In the genomic region with DNA sequence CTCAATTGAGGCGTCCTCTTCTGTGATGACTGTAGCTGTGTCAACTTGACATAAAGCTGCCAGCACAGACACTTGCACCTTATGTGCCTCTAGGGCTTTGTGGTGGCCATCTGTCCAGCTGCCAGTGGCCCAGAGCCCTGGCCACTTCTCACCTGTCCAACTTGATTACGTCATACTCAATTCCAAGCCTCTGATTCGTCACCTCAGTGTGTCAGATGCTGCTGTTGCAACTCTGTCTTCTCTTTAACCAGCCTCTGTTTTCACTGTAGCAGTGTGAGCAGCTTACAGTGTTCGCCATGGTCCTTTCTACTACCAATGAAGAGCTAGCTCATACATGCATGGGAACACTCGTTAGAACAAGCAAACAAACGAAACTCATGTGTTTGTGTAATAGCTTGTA, we compare ENCODE assay signal across 26 mouse cellular contexts. TPM values are rescaled to one million over a fixed set of nuclear protein-coding genes. Genes with fewer than 3 reads are reported as not detected.
A peak's percentile ranks its signal among the peaks of the same experiment; 100 is the strongest.
DNase-seq lines count a peak whose midpoint lies in the region; ATAC-seq and TF ChIP-seq lines count a peak whose summit lies in the region.
"Had no signal": no experiment of that assay in that cellular context is flagged by ENCODE, and none has a peak within 500 bp of the region (broad histone marks: within the 10 kb centered on the region; RNA-seq: fewer than 3 reads in every experiment).

No protein-coding gene starts in this region.

- no peak overlapping the region for H3K4me2 ChIP-seq in intestine, embryonic 14.5 days (ENCODE audit: low read length)
- no peak overlapping the region for H3K4me2 ChIP-seq in intestine, embryonic 15.5 days (replicated peaks)
- no peak overlapping the region for H3K4me2 ChIP-seq in myocyte (ENCODE audit: low read depth)
- H3K4me2 ChIP-seq: forebrain, embryonic 12.5 days; heart, embryonic 12.5 days; hindbrain, embryonic 14.5 days; midbrain, embryonic 13.5 days had no signal

- 83% methylated on average over 6 of the region's 6 CpGs for WGBS in intestine, embryonic 14.5 days
- 77% methylated on average over 6 of the region's 6 CpGs for WGBS in intestine, embryonic 15.5 days
- 85% methylated on average over 6 of the region's 6 CpGs for WGBS in limb, embryonic 10.5 days

- peaks cover 8% of the 10 kb centered on the region; the same call in 1 of the 2 replicates for H3K36me3 ChIP-seq in intestine, embryonic 14.5 days (ENCODE audit: control insufficient read depth, insufficient read depth, low read length)
- no peaks in the 10 kb centered on the region for H3K36me3 ChIP-seq in intestine, embryonic 15.5 days
- peaks cover 3% of the 10 kb centered on the region for H3K36me3 ChIP-seq in myocyte (ENCODE audit: control insufficient read depth, insufficient read depth)
- H3K36me3 ChIP-seq in limb, embryonic 10.5 days: no peaks in the 10 kb centered on the region
- H3K36me3 ChIP-seq: heart, embryonic 12.5 days; midbrain, embryonic 13.5 days had no signal

- no peaks in the 10 kb centered on the region for H3K27me3 ChIP-seq in intestine, embryonic 14.5 days (replicated peaks; ENCODE audit: control insufficient read depth, insufficient read depth, low read length)
- H3K27me3 ChIP-seq in intestine, embryonic 15.5 days (replicated peaks): no peaks in the 10 kb centered on the region
- no peaks in the 10 kb centered on the region for H3K27me3 ChIP-seq in myocyte (ENCODE audit: control insufficient read depth, insufficient read depth, insufficient read length)
- H3K27me3 ChIP-seq in limb, embryonic 10.5 days (ENCODE audit: low read depth, poor library complexity, severe bottlenecking): no peaks in the 10 kb centered on the region
- H3K27me3 ChIP-seq: CH12.LX; forebrain, embryonic 12.5 days; heart, embryonic 12.5 days; midbrain, embryonic 13.5 days had no signal

- H3K27ac ChIP-seq in intestine, embryonic 14.5 days (ENCODE audit: low read depth): no peak overlapping the region
- H3K27ac ChIP-seq in intestine, embryonic 15.5 days: no peak overlapping the region
- H3K27ac ChIP-seq in limb, embryonic 10.5 days: no peak overlapping the region
- H3K27ac ChIP-seq: forebrain, embryonic 12.5 days; heart, adult 2 months; hindbrain, embryonic 14.5 days; liver, embryonic 14.5 days; midbrain, embryonic 13.5 days had no signal

- H3K9me3 ChIP-seq in intestine, embryonic 14.5 days (ENCODE audit: control insufficient read depth, low read length): no peaks in the 10 kb centered on the region
- no peaks in the 10 kb centered on the region for H3K9me3 ChIP-seq in intestine, embryonic 15.5 days
- no peaks in the 10 kb centered on the region for H3K9me3 ChIP-seq in limb, embryonic 10.5 days (replicated peaks)
- H3K9me3 ChIP-seq: forebrain, embryonic 12.5 days; heart, embryonic 12.5 days; midbrain, embryonic 13.5 days had no signal

- no peak overlapping the region for H3ac ChIP-seq in myocyte (ENCODE audit: control insufficient read depth, insufficient read length)

- no peak overlapping the region for H3K9ac ChIP-seq in intestine, embryonic 14.5 days (ENCODE audit: low read length)
- H3K9ac ChIP-seq in intestine, embryonic 15.5 days: no peak overlapping the region
- H3K9ac ChIP-seq: forebrain, embryonic 12.5 days; heart, embryonic 12.5 days; hindbrain, embryonic 14.5 days; liver, embryonic 14.5 days; midbrain, embryonic 13.5 days had no signal

- no peaks in the 10 kb centered on the region for H3K4me1 ChIP-seq in intestine, embryonic 14.5 days (replicated peaks; ENCODE audit: control insufficient read depth, insufficient read depth, low read length)
- H3K4me1 ChIP-seq in intestine, embryonic 15.5 days (replicated peaks): 0 out of 2 replicates have a peak, but pooled peaks cover 5% of the 10 kb centered on the region
- H3K4me1 ChIP-seq in limb, embryonic 10.5 days: peaks cover 9% of the 10 kb centered on the region

- no peak for TF ChIP-seq POLR2A in myocyte (IDR thresholded peaks at IDR 0.05; ENCODE audit: insufficient read length, low read depth)

- DNase-seq in intestine, embryonic 14.5 days (ENCODE audit: low spot score): peak; percentile 47
- DNase-seq in retina, postnatal 1 day: peak; percentile 25
- DNase-seq in retina, embryonic 14.5 days (ENCODE audit: low spot score): no peak
- no peak for DNase-seq in frontal cortex, postnatal 14 days (ENCODE audit: low spot score in 2 of 2)
- no peak for DNase-seq in limb, embryonic 10.5 days (ENCODE audit: low spot score)
- DNase-seq: B cell, adult 2 months; cerebellum, adult 11-12 months; cerebellum, postnatal 10 days; gastrocnemius, postnatal 14 days; heart, adult 2 months; kidney, adult 8-10 months; kidney, postnatal 10 days; layer of hippocampus, adult 9-11 months; lung, postnatal 36 days; right cerebral cortex, postnatal 25 days; thymus, postnatal 36 days had no signal

- ATAC-seq in intestine, embryonic 14.5 days (replicated peaks; ENCODE audit: low FRiP score, low TSS enrichment, low read depth): no peak
- no peak for ATAC-seq in intestine, embryonic 15.5 days
- 0 out of 2 replicates have a peak, but pooled peaks have one; percentile 13 for ATAC-seq in granulocyte monocyte progenitor cell, adult 5-6 weeks (replicated peaks; ENCODE audit: poor library complexity, severe bottlenecking)
- ATAC-seq: midbrain, embryonic 13.5 days had no signal

- no peak overlapping the region for H3K4me3 ChIP-seq in intestine, embryonic 14.5 days (ENCODE audit: low read depth, low read length)
- no peak overlapping the region for H3K4me3 ChIP-seq in intestine, embryonic 15.5 days (replicated peaks)
- H3K4me3 ChIP-seq in myocyte: no peak overlapping the region
- no peak overlapping the region for H3K4me3 ChIP-seq in limb, embryonic 10.5 days
- H3K4me3 ChIP-seq: erythroblast, embryonic 14.5 days; forebrain, embryonic 12.5 days; heart, adult 2 months; heart, embryonic 12.5 days; midbrain, embryonic 13.5 days had no signal

- peaks cover 15% of the 10 kb centered on the region for H3K79me2 ChIP-seq in myocyte (ENCODE audit: control insufficient read depth, insufficient read depth)

TF ChIP-seq in myocyte, 11 proteins besides CTCF, POLR2A, EP300 and RAD21:
- TF ChIP-seq TCF3 (IDR thresholded peaks at IDR 0.05; ENCODE audit: insufficient read length, low read depth) (no peak), CEBPB (IDR thresholded peaks at IDR 0.05; ENCODE audit: insufficient read depth, poor library complexity, severe bottlenecking) (0 out of 2 replicates have a peak, but pooled peaks have one; percentile 38), MYOD1 (IDR thresholded peaks at IDR 0.05; ENCODE audit: control insufficient read depth in 1 of 3, insufficient read length in 2 of 3, low read depth in 2 of 3) (peak in 1 of 3 experiments; percentile 64), MYOG (IDR thresholded peaks at IDR 0.05; ENCODE audit: control insufficient read depth in 1 of 3, insufficient read depth in 1 of 3, insufficient read length in 2 of 3, low read depth in 2 of 3) (peak; percentile 19 to 74 (median 24))

RNA-seq across cellular contexts. Expression of a gene that starts 28.2 kb away (rescaled TPM):
- 14.7 and 15.7 TPM in 2 replicates for polyA plus RNA-seq in intestine, embryonic 14.5 days (2014; fragmentation: Nextera tagmentation; extraction: Ambion mirVana)
- polyA plus RNA-seq in intestine, embryonic 15.5 days (2015; fragmentation: Nextera tagmentation; extraction: Ambion mirVana): 19.2 and 20.3 TPM in 2 replicates
- 23.5 and 25.2 TPM in 2 replicates for total RNA-seq in granulocyte monocyte progenitor cell, adult 5-6 weeks (2014; fragmentation: Nextera tagmentation)
- total RNA-seq in granulocyte monocyte progenitor cell, adult 5-6 weeks (2017): 16.2 and 18.1 TPM in 2 replicates
- polyA plus RNA-seq in myocyte (2012; fragmentation: generic; extraction: Trizol): 5.2 TPM
- 7.5 and 8.5 TPM in 2 replicates for polyA plus RNA-seq in limb, embryonic 10.5 days (2016; fragmentation: Nextera tagmentation; extraction: Ambion mirVana)

Comparison
In these comparisons a context has a peak if more than half of its experiments do, and no peak if none do; other contexts are left out.
1. DNase-seq: peak in intestine, embryonic 14.5 days (single experiment) and retina, postnatal 1 day (single experiment); none in retina, embryonic 14.5 days (single experiment), frontal cortex, postnatal 14 days (0 of 2) and limb, embryonic 10.5 days (single experiment).